In the genomic region with DNA sequence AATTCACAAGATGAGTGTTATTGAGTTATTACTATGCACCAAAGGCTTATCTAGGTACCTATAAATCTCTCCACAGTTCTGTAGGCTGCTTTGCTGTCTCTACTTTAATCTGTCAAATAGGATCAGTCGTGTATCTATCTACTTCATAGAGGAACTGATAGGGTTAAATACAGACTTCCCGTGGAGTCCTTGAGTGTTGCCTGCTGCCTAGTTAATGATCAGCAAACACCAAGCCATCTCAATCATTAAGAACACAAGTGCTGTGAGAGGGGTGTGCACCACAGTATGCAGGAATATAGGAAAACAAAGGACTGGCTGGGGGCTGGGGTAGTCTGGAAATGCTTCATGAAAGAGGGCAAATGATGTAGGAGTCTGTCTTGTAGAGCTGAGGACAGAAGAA, we compare ENCODE assay signal across 20 mouse cellular contexts. TPM values are rescaled to one million over a fixed set of nuclear protein-coding genes. Genes with fewer than 3 reads are reported as not detected.
DNase-seq lines count a peak whose midpoint lies in the region; ATAC-seq and TF ChIP-seq lines count a peak whose summit lies in the region.
"Had no signal": no experiment of that assay in that cellular context is flagged by ENCODE, and none has a peak within 500 bp of the region (broad histone marks: within the 10 kb centered on the region; RNA-seq: fewer than 3 reads in every experiment).

No protein-coding gene starts in this region.

- intact Hi-C loops in heart, postnatal 14 days (cut with DNase I), result no loop called here

- no peak overlapping the region for H3K9ac ChIP-seq in heart, postnatal 0 days (replicated peaks; ENCODE audit: low read depth, low read length)
- H3K9ac ChIP-seq: forebrain, embryonic 13.5 days; liver, embryonic 13.5 days; midbrain, embryonic 12.5 days; neural tube, embryonic 13.5 days had no signal

- TF ChIP-seq CTCF in heart, postnatal 0 days (IDR thresholded peaks at IDR 0.05; ENCODE audit: low read depth), result no peak
- no peak for TF ChIP-seq CTCF in layer of hippocampus, adult 2 months (conservative IDR thresholded peaks at IDR 0.05)
- no peak for TF ChIP-seq CTCF in embryonic fibroblast, embryonic 13.5 days (IDR thresholded peaks at IDR 0.05; ENCODE audit: borderline replicate concordance, insufficient read depth, low read length)

- no peak overlapping the region for H3K4me3 ChIP-seq in heart, embryonic 10.5 days
- H3K4me3 ChIP-seq in heart, postnatal 0 days (ENCODE audit: low read depth, low read length), result no peak overlapping the region
- H3K4me3 ChIP-seq in layer of hippocampus, adult 2 months, result no peak overlapping the region
- no peak overlapping the region for H3K4me3 ChIP-seq in embryonic fibroblast, embryonic 13.5 days (ENCODE audit: insufficient read depth, low read length)
- H3K4me3 ChIP-seq: embryonic facial prominence, embryonic 10.5 days; forebrain, embryonic 13.5 days; liver, embryonic 13.5 days; midbrain, embryonic 12.5 days; neural tube, embryonic 13.5 days had no signal

- no peak overlapping the region for H3K4me2 ChIP-seq in heart, postnatal 0 days (ENCODE audit: low read depth, low read length)
- H3K4me2 ChIP-seq: forebrain, embryonic 13.5 days; liver, embryonic 13.5 days; midbrain, embryonic 12.5 days; neural tube, embryonic 13.5 days had no signal

- TF ChIP-seq EP300 in heart, postnatal 0 days (IDR thresholded peaks at IDR 0.05; ENCODE audit: low read depth), result no peak

- peak overlapping the region; percentile 83 for H3K27ac ChIP-seq in heart, embryonic 10.5 days
- H3K27ac ChIP-seq in heart, postnatal 0 days (ENCODE audit: low read depth), result peak overlapping the region; percentile 90
- H3K27ac ChIP-seq in layer of hippocampus, adult 2 months, result peak overlapping the region; percentile 84; the same call in 1 of the 2 replicates
- peak overlapping the region; percentile 50; the same call in 1 of the 2 replicates for H3K27ac ChIP-seq in embryonic fibroblast, embryonic 13.5 days (ENCODE audit: insufficient read depth, low read length)
- H3K27ac ChIP-seq: embryonic facial prominence, embryonic 10.5 days; forebrain, embryonic 13.5 days; liver, embryonic 13.5 days; midbrain, embryonic 12.5 days; neural tube, embryonic 13.5 days had no signal

- no peaks in the 10 kb centered on the region for H3K27me3 ChIP-seq in heart, embryonic 10.5 days (ENCODE audit: insufficient read depth, poor library complexity, severe bottlenecking)
- no peaks in the 10 kb centered on the region for H3K27me3 ChIP-seq in heart, postnatal 0 days (ENCODE audit: control insufficient read depth, insufficient read depth, low read length)
- H3K27me3 ChIP-seq: forebrain, embryonic 13.5 days; liver, embryonic 13.5 days; midbrain, embryonic 12.5 days; neural tube, embryonic 13.5 days; Patski had no signal

- no peak for ATAC-seq in heart, postnatal 0 days (ENCODE audit: insufficient read depth, low read depth)
- ATAC-seq: CD4-positive, CD25-positive, alpha-beta regulatory T cell, adult 4 months; forebrain, embryonic 13.5 days; lung, postnatal 0 days; Patski had no signal

- DNase-seq in heart, embryonic 10.5 days (ENCODE audit: low spot score), result no peak
- DNase-seq in heart, adult 9 months (ENCODE audit: low spot score in 2 of 2), result no peak
- no peak for DNase-seq in heart, postnatal 0 days (ENCODE audit: low spot score)
- DNase-seq in heart, postnatal 14 days, result no peak
- DNase-seq in layer of hippocampus, adult 2 months (ENCODE audit: low spot score in 2 of 2), result no peak
- DNase-seq in layer of hippocampus, adult 18-20 months (ENCODE audit: low spot score in 2 of 2), result no peak
- no peak for DNase-seq in urinary bladder, postnatal 25 days (ENCODE audit: low spot score)
- DNase-seq: adrenal gland, adult 8-10 months; cerebellum, adult 9-10 months; gastrocnemius, postnatal 25 days; liver, embryonic 13.5 days; spleen, adult 18-20 months had no signal

- peaks cover 100% of the 10 kb centered on the region for H3K4me1 ChIP-seq in heart, embryonic 10.5 days
- peaks cover 96% of the 10 kb centered on the region for H3K4me1 ChIP-seq in heart, postnatal 0 days (ENCODE audit: control insufficient read depth, insufficient read depth)
- peaks cover 23% of the 10 kb centered on the region for H3K4me1 ChIP-seq in embryonic fibroblast, embryonic 13.5 days (ENCODE audit: control insufficient read depth, insufficient read depth, low read length)

- no peaks in the 10 kb centered on the region for H3K9me3 ChIP-seq in heart, embryonic 10.5 days
- H3K9me3 ChIP-seq in heart, postnatal 0 days (replicated peaks; ENCODE audit: control insufficient read depth, low read length), result no peaks in the 10 kb centered on the region
- H3K9me3 ChIP-seq: embryonic facial prominence, embryonic 10.5 days; forebrain, embryonic 13.5 days; liver, embryonic 13.5 days; midbrain, embryonic 12.5 days; neural tube, embryonic 13.5 days had no signal

- no peak for TF ChIP-seq POLR2A in embryonic fibroblast, embryonic 13.5 days (IDR thresholded peaks at IDR 0.05; ENCODE audit: low read depth, low read length)

- peaks cover 55% of the 10 kb centered on the region for H3K36me3 ChIP-seq in heart, embryonic 10.5 days
- H3K36me3 ChIP-seq in heart, postnatal 0 days (replicated peaks; ENCODE audit: control insufficient read depth, insufficient read depth, low read length), result peaks cover 30% of the 10 kb centered on the region; the same call in 1 of the 2 replicates
- H3K36me3 ChIP-seq: embryonic facial prominence, embryonic 10.5 days; liver, embryonic 13.5 days; midbrain, embryonic 12.5 days; neural tube, embryonic 13.5 days had no signal

- WGBS in heart, embryonic 10.5 days, result 13% methylated on average over 2 of the region's 2 CpGs
- 26% methylated on average over 2 of the region's 2 CpGs for WGBS in heart, postnatal 0 days

RNA-seq across cellular contexts. Expression of a gene that starts 50.2 kb away (rescaled TPM):
- 77.8 and 153 TPM in 2 replicates for polyA plus RNA-seq in heart, embryonic 10.5 days (2016; fragmentation: Nextera tagmentation; extraction: Ambion mirVana)
- 136 and 169 TPM in 2 replicates for total RNA-seq in heart, postnatal 0 days (2014; rRNA removed; ENCODE audit: low replicate concordance)
- 59.9 and 78.1 TPM in 2 replicates for polyA plus RNA-seq in heart, postnatal 0 days (2015; fragmentation: Nextera tagmentation; extraction: Ambion mirVana)
- total RNA-seq in heart, postnatal 14 days (2021), result 100 to 1,000 TPM; 105 to 127 TPM
- 100 to 1,000 TPM; 667 to 694 TPM for total RNA-seq in layer of hippocampus, adult 2 months (2021)
- 100 to 1,000 TPM; 611 to 639 TPM for total RNA-seq in layer of hippocampus, adult 18-20 months (2021)
- polyA plus RNA-seq in embryonic fibroblast, embryonic 13.5 days (2011; ENCODE audit: insufficient read length, low read depth, missing spikeins), result 76.3 and 150 TPM in 2 replicates
